ENCODE assay signal across 14 mouse cellular contexts in genomic region chr5:18330726-18331125, GRCm38 (mm10). TPM values are rescaled to one million over a fixed set of nuclear protein-coding genes. Genes with fewer than 3 reads are reported as not detected.
A peak's percentile ranks its signal among the peaks of the same experiment; 100 is the strongest.
DNase-seq lines count a peak whose midpoint lies in the region; ATAC-seq and TF ChIP-seq lines count a peak whose summit lies in the region.
"Had no signal": no experiment of that assay in that cellular context is flagged by ENCODE, and none has a peak within 500 bp of the region (broad histone marks: within the 10 kb centered on the region; RNA-seq: fewer than 3 reads in every experiment).

No protein-coding gene starts in this region.

- peak overlapping the region; percentile 35; the same call in 1 of the 2 replicates for H3K27ac ChIP-seq in gastrocnemius, adult 2 months
- H3K27ac ChIP-seq in left cerebral cortex, adult 2 months, result peak overlapping the region; percentile 50; the same call in 1 of the 2 replicates
- H3K27ac ChIP-seq in heart, embryonic 14.5 days (replicated peaks in 1 of 2; ENCODE audit: control insufficient read depth in 1 of 2, insufficient read depth in 1 of 2, low read depth in 2 of 2, low read length in 2 of 2), result peak overlapping the region; percentile 8 to 22; a peak in 3 of 4 replicates
- H3K27ac ChIP-seq: intestine, embryonic 15.5 days; liver, embryonic 13.5 days had no signal

- no peaks in the 10 kb centered on the region for H3K9me3 ChIP-seq in heart, embryonic 14.5 days (ENCODE audit: control insufficient read depth, low read length)
- H3K9me3 ChIP-seq: intestine, embryonic 15.5 days; liver, embryonic 13.5 days had no signal

- WGBS in heart, embryonic 14.5 days, result 22% methylated on average over 8 of the region's 8 CpGs

- peak; percentile 81; the same call in 1 of the 2 replicates for ATAC-seq in heart, embryonic 14.5 days (ENCODE audit: insufficient number of reproducible peaks, insufficient read depth, low FRiP score, low read depth)
- ATAC-seq: forebrain, embryonic 16.5 days; intestine, embryonic 15.5 days had no signal

- no peak overlapping the region for H3K9ac ChIP-seq in heart, embryonic 14.5 days (ENCODE audit: low read length)
- H3K9ac ChIP-seq: intestine, embryonic 15.5 days; liver, embryonic 13.5 days had no signal

- no peaks in the 10 kb centered on the region for H3K27me3 ChIP-seq in heart, embryonic 14.5 days (ENCODE audit: control insufficient read depth, insufficient read depth, low read length)
- H3K27me3 ChIP-seq: intestine, embryonic 15.5 days; liver, embryonic 13.5 days had no signal

- H3K4me3 ChIP-seq in gastrocnemius, adult 2 months, result peak overlapping the region; percentile 19; the same call in 1 of the 2 replicates
- H3K4me3 ChIP-seq in left cerebral cortex, adult 2 months, result no peak overlapping the region
- no peak overlapping the region for H3K4me3 ChIP-seq in heart, embryonic 14.5 days (ENCODE audit: control insufficient read depth in 1 of 2, insufficient read depth in 1 of 2, low read depth in 1 of 2, low read length in 2 of 2)
- H3K4me3 ChIP-seq: intestine, embryonic 15.5 days; liver, embryonic 13.5 days had no signal

- TF ChIP-seq POLR2A in brain, embryonic 14.5 days (IDR thresholded peaks at IDR 0.05; ENCODE audit: borderline replicate concordance, extremely low read depth, insufficient read depth, insufficient read length, poor library complexity, severe bottlenecking), result no peak

- H3K4me1 ChIP-seq in heart, embryonic 14.5 days (ENCODE audit: control insufficient read depth in 2 of 2, insufficient read depth in 2 of 2, low read length in 2 of 2), result 0 out of 4 replicates have a peak, but pooled peaks cover 0 to 3% of the 10 kb centered on the region in 2 experiments
- H3K4me1 ChIP-seq: intestine, embryonic 15.5 days; liver, embryonic 13.5 days had no signal

- H3K4me2 ChIP-seq in heart, embryonic 14.5 days (ENCODE audit: low read length), result peak overlapping the region; percentile 34
- H3K4me2 ChIP-seq: intestine, embryonic 15.5 days; liver, embryonic 13.5 days had no signal

- intact Hi-C loops in gastrocnemius, adult 2 months (cut with DNase I), result no loop called here
- intact Hi-C loops in left cerebral cortex, adult 2 months (cut with DNase I), result no loop called here
- intact Hi-C loops in left cerebral cortex, postnatal 10 days (cut with DNase I), result no loop called here

- no peaks in the 10 kb centered on the region for H3K36me3 ChIP-seq in heart, embryonic 14.5 days (ENCODE audit: control insufficient read depth, insufficient read depth, low read length)
- H3K36me3 ChIP-seq: intestine, embryonic 15.5 days; liver, embryonic 13.5 days had no signal

- TF ChIP-seq CTCF in gastrocnemius, adult 2 months (IDR thresholded peaks at IDR 0.05), result no peak
- TF ChIP-seq CTCF in left cerebral cortex, adult 2 months (IDR thresholded peaks at IDR 0.05), result no peak; the same call in 1 of the 2 replicates
- no peak for TF ChIP-seq CTCF in brain, embryonic 14.5 days (IDR thresholded peaks at IDR 0.05; ENCODE audit: borderline replicate concordance, extremely low read depth, insufficient read depth, insufficient read length)

- no peak for DNase-seq in gastrocnemius, adult 2 months
- no peak for DNase-seq in gastrocnemius, postnatal 4 days (ENCODE audit: low spot score in 2 of 2)
- no peak for DNase-seq in left cerebral cortex, adult 2 months (ENCODE audit: extremely low spot score in 1 of 2, low spot score in 2 of 2)
- DNase-seq in left cerebral cortex, postnatal 10 days (ENCODE audit: extremely low spot score in 1 of 2, low spot score in 2 of 2), result no peak
- DNase-seq in brain, embryonic 14.5 days (ENCODE audit: low read depth), result peak; percentile 18
- DNase-seq in gastrocnemius, postnatal 25 days, result no peak
- DNase-seq in cerebellum, postnatal 4 days (ENCODE audit: low spot score in 2 of 2), result no peak
- DNase-seq: B cell, adult 2 months; liver, embryonic 13.5 days; thymus, postnatal 36 days had no signal

RNA-seq across cellular contexts. Expression of gene Gnai1, which starts 29.4 kb away (rescaled TPM):
- 1 to 10 TPM; 1.2 to 2.1 TPM for total RNA-seq in gastrocnemius, adult 2 months (2021)
- total RNA-seq in gastrocnemius, postnatal 4 days (2021), result 10 to 100 TPM; 16.0 to 17.4 TPM
- total RNA-seq in left cerebral cortex, adult 2 months (2021), result 100 to 1,000 TPM; 167 TPM
- total RNA-seq in left cerebral cortex, postnatal 10 days (2021), result 100 to 1,000 TPM; 205 to 218 TPM
- 35.4 and 43.4 TPM in 2 replicates for polyA plus RNA-seq in brain, embryonic 14.5 days (2012; rRNA removed)
- polyA plus RNA-seq in heart, embryonic 14.5 days (2014; fragmentation: Nextera tagmentation; extraction: Ambion mirVana), result 30.2 and 31.1 TPM in 2 replicates
- 1 to 10 TPM; 3.5 to 6.9 TPM for total RNA-seq in gastrocnemius, postnatal 25 days (2021)
- total RNA-seq: MEL had no signal

Comparison
In these comparisons a context has a peak if more than half of its experiments do, and no peak if none do; other contexts are left out.
1. RNA of gene Gnai1, which starts 29.4 kb away (total RNA-seq): 205 to 218 TPM in left cerebral cortex, postnatal 10 days and 167 TPM in left cerebral cortex, adult 2 months; 16.0 to 17.4 TPM in gastrocnemius, postnatal 4 days, 3.5 to 6.9 TPM in gastrocnemius, postnatal 25 days and 1.2 to 2.1 TPM in gastrocnemius, adult 2 months; every median in the first group is over 4 times any median in the second.
2. Peak in every context shown above with its lines, with median percentiles within 50 percentile points of each other: H3K27ac ChIP-seq.